Mouse (Mus musculus): ENCODE data around the gene Dok7. TPM values are rescaled to one million over a fixed set of nuclear protein-coding genes. Genes with fewer than 3 reads are reported as not detected.

Dok7 gene
- polyA plus RNA-seq (2012): not detected in 2 replicates

GRCm38 (mm10) chr5:35056604-35057432 is at the start of gene Dok7:
Dok7 (plus strand) TSS chr5:35056766.
- Histone ChIP-seq H3K4me3 (replicated peaks) (peak within 1 kb of the TSS; percentile 30), H3K27me3 (ENCODE audit: control insufficient read depth) (peaks cover 71% of the 10 kb centered on the region), H3K9me3 (ENCODE audit: control insufficient read depth, low read length) (no peaks in the 10 kb centered on the region), H3K36me3 (ENCODE audit: control insufficient read depth) (no peaks in the 10 kb centered on the region), H3K4me1 (ENCODE audit: control insufficient read depth) (no peaks in the 10 kb centered on the region; the same call in 1 of the 2 replicates)
- TF ChIP-seq GATA1 (IDR thresholded peaks at IDR 0.05; ENCODE audit: low read length) (no peak), TAL1 (IDR thresholded peaks at IDR 0.05; ENCODE audit: low read length) (no peak)

- Histone ChIP-seq H3K4me3 (replicated peaks) (no peak overlapping the region), H3K9me3 (ENCODE audit: control insufficient read depth, low read length) (no peaks in the 10 kb centered on the region), H3K27me3 (ENCODE audit: control insufficient read depth) (no peaks in the 10 kb centered on the region), H3K4me1 (ENCODE audit: control insufficient read depth) (peaks cover 39% of the 10 kb centered on the region), H3K36me3 (ENCODE audit: control insufficient read depth) (peaks cover 97% of the 10 kb centered on the region)
- TF ChIP-seq GATA1 (IDR thresholded peaks at IDR 0.05; ENCODE audit: low read length) (no peak), TAL1 (IDR thresholded peaks at IDR 0.05; ENCODE audit: low read length) (no peak)
Observed at GRCm38 (mm10) chr5:35009163-35009562, 47.4 kb upstream of the Dok7 start.

DNA sequence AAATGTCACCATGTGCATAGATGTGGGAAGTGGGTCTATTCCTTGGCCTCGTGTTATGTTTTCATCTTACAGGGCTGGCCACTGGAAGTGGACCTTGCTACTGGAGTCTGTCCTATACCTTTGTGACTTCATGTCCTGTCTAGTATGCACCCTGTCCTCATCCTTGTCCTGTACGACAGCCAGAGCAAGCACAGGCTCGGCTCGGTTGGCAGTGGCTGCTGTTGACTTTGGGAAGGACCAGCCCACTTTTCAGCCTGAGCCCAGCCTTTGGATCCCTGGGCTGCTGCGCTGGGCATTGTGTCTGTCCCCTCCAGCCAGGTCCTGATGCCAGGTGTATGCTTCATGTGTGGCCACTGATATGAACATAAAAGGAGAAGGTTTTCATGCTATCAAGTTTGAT is 45.9 kb upstream of the Dok7 start:
- no peak for TF ChIP-seq GATA1 (IDR thresholded peaks at IDR 0.05; ENCODE audit: low read length)
- Histone ChIP-seq H3K27me3 (ENCODE audit: control insufficient read depth) (no peaks in the 10 kb centered on the region), H3K4me1 (ENCODE audit: control insufficient read depth) (peaks cover 24% of the 10 kb centered on the region), H3K4me3 (replicated peaks) (no peak overlapping the region), H3K9me3 (ENCODE audit: control insufficient read depth, low read length) (no peaks in the 10 kb centered on the region), H3K36me3 (ENCODE audit: control insufficient read depth) (peaks cover 95% of the 10 kb centered on the region)

- TF ChIP-seq TAL1 (IDR thresholded peaks at IDR 0.05; ENCODE audit: low read length) (no peak), GATA1 (IDR thresholded peaks at IDR 0.05; ENCODE audit: low read length) (no peak)
- no peaks in the 10 kb centered on the region for H3K27me3 ChIP-seq (ENCODE audit: control insufficient read depth)
- H3K4me3 ChIP-seq (replicated peaks): no peak overlapping the region
- H3K4me1 ChIP-seq (ENCODE audit: control insufficient read depth): peaks cover 20% of the 10 kb centered on the region
- peaks cover 95% of the 10 kb centered on the region for H3K36me3 ChIP-seq (ENCODE audit: control insufficient read depth)
- H3K9me3 ChIP-seq (ENCODE audit: control insufficient read depth, low read length): no peaks in the 10 kb centered on the region
Observed at GRCm38 (mm10) chr5:35011156-35011923, 45.2 kb upstream of the Dok7 start.

- Histone ChIP-seq H3K4me3 (replicated peaks) (no peak overlapping the region), H3K36me3 (ENCODE audit: control insufficient read depth) (peaks cover 97% of the 10 kb centered on the region), H3K9me3 (ENCODE audit: control insufficient read depth, low read length) (no peaks in the 10 kb centered on the region), H3K4me1 (ENCODE audit: control insufficient read depth) (peaks cover 10% of the 10 kb centered on the region), H3K27me3 (ENCODE audit: control insufficient read depth) (no peaks in the 10 kb centered on the region)
- no peak for TF ChIP-seq TAL1 (IDR thresholded peaks at IDR 0.05; ENCODE audit: low read length)
Observed at GRCm38 (mm10) chr5:35014036-35014435, 42.5 kb upstream of the Dok7 start.

DNA sequence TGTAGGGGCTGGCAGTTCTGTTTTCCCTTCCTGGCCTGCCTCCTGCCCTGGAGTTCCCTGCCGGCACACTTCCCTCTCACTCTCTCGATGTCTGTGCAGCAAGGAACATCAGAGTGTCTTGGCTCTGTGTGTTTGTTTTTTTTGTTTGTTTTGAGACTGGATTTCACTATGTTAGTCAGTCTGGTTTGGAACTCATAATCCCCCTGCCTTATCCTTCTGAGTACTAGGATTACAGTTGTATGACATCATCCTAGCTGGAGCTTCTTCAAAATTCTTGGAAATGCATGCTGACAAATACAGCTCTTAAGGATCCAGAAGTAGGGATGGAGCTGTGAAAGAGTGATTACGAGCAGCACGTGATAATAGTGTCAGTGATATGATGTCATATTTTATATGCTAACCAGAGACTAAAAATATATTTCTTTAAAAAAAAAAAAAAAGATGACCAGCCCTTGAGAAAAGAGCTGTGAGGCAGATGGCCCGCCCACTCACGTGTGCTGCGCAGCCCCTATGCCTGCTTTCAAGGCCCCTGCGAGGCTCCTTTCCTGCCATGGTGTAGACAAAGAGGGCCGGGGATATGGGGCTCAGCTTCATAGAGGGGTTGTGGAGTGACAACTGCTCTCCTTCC is 36.8 kb upstream of the Dok7 start:
- peaks cover 2% of the 10 kb centered on the region for H3K4me1 ChIP-seq (ENCODE audit: control insufficient read depth)
- no peak overlapping the region for H3K4me3 ChIP-seq (replicated peaks)
- H3K9me3 ChIP-seq (ENCODE audit: control insufficient read depth, low read length): no peaks in the 10 kb centered on the region
- peaks cover 98% of the 10 kb centered on the region for H3K36me3 ChIP-seq (ENCODE audit: control insufficient read depth)
- TF ChIP-seq GATA1 (IDR thresholded peaks at IDR 0.05; ENCODE audit: low read length) (no peak), TAL1 (IDR thresholded peaks at IDR 0.05; ENCODE audit: low read length) (no peak)
- H3K27me3 ChIP-seq (ENCODE audit: control insufficient read depth): no peaks in the 10 kb centered on the region

GRCm38 (mm10) chr5:35020410-35021241 is 35.9 kb upstream of the Dok7 start:
- Histone ChIP-seq H3K4me1 (ENCODE audit: control insufficient read depth) (peaks cover 2% of the 10 kb centered on the region), H3K27me3 (ENCODE audit: control insufficient read depth) (no peaks in the 10 kb centered on the region), H3K36me3 (ENCODE audit: control insufficient read depth) (peaks cover 100% of the 10 kb centered on the region), H3K4me3 (replicated peaks) (no peak overlapping the region), H3K9me3 (ENCODE audit: control insufficient read depth, low read length) (no peaks in the 10 kb centered on the region)
- TF ChIP-seq GATA1 (IDR thresholded peaks at IDR 0.05; ENCODE audit: low read length) (no peak), TAL1 (IDR thresholded peaks at IDR 0.05; ENCODE audit: low read length) (no peak)

- TF ChIP-seq TAL1 (IDR thresholded peaks at IDR 0.05; ENCODE audit: low read length): no peak
- no peak for TF ChIP-seq GATA1 (IDR thresholded peaks at IDR 0.05; ENCODE audit: low read length)
- Histone ChIP-seq H3K4me1 (ENCODE audit: control insufficient read depth) (no peaks in the 10 kb centered on the region; the same call in 1 of the 2 replicates), H3K36me3 (ENCODE audit: control insufficient read depth) (peaks cover 100% of the 10 kb centered on the region)
Observed at GRCm38 (mm10) chr5:35024975-35025374, 31.6 kb upstream of the Dok7 start.

More at GRCm38 (mm10) chr5:35024975-35025374, 31.6 kb upstream of the Dok7 start:
- Histone ChIP-seq H3K4me3 (replicated peaks) (no peak overlapping the region), H3K27me3 (ENCODE audit: control insufficient read depth) (no peaks in the 10 kb centered on the region), H3K9me3 (ENCODE audit: control insufficient read depth, low read length) (no peaks in the 10 kb centered on the region)

Measured in erythroblast, embryonic 14.5 days (primary cell).